Mouse (Mus musculus) heart, postnatal 4 days (tissue): ENCODE measurements at regions not wholly inside any gene's neighbourhood (a gene's known extent, or its start where the extent isn't known, plus 50 kb on each side); places are given as distances from the start of the nearest gene placed in this dataset.

ENCODE experiments used
- DNase-seq: peaks from one replicate; pipeline ENCODE4 v3.0.0; 2021

DNA sequence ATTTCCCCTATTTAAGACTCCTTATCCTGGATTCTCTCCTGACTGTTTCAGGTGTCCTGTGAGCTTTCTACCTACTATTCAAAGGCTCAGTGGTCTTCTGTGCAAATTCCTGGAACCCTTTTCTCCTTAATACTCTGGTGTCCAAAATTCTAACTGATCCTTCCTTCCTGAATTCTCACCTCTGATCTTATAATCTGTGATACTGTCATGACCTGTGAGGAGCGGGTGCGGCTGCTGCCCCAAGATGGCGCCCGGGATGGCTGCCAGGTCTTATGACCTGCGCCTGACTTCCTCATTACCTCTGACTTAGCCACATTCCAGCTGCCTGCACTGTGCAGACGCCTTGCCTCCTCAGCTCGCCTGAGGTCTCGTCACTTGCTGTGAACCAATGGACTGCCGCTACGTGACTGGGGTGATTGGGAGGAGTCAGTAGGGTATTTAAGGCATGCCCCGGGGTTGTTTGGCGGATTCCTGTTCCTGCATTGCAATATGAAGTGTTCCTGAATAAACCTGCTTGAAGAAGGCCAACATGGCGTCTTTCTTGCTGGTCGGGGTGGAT, 131.2 kb downstream of the Ptbp2 start:
- no peak for DNase-seq

DNA sequence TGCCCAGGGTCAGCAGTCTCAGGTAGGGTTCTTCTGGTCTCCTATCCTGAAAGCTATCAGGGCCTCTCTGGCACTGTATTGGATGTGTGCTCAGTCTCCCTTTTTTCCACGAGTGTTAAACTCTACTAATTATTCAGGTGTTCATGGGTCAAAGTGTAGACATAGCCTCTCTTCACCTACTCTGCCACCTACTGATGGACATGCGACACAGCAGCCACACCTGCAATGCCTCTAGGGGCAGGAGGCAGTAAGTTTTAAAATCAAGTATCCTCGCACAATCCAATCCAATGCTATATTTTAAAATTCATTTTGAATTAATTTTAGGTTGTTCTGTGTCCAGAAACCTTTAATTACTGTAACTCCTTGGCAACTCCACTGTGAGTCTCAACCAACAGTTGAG, 145.6 kb downstream of the Ptbp2 start:
- no peak for DNase-seq

DNA sequence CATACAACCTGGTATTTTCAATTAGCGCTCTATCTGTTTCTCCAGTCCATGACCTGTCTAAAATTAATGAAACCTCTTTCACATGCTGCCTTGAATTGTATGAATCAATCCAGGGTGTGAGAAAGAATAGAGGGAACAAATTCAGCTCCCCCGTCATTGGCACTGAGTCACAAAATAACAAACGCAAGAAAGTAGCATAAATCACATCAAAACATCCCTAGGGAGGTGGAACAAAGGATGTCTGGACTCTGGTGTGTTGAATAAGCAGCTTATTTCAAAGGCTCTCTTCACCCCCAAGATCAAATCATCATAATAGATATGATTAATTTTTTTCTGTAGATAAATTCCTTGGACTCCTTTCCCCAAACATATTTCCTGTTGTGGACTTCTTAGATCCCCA, 148.6 kb downstream of the Ptbp2 start:
- no peak for DNase-seq

DNA sequence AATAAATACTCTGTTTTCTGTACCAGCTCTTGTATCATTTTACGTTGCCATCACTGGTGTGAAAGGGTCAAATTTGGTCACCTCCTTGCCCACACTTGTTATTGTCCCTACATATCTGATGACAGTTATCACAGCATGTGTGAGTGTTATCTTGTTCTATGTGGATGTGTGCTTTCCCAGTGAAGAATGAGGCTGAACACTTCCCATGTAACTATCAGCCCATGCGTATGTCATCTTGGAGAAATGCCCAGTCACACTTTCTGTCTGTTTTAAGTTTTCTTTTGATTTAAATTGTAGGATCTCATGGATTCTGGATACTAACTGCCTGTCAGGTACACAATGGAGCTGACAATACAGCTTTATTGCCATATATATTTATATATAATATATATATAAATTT, 150.8 kb downstream of the Ptbp2 start:
- DNase-seq = no peak

DNA sequence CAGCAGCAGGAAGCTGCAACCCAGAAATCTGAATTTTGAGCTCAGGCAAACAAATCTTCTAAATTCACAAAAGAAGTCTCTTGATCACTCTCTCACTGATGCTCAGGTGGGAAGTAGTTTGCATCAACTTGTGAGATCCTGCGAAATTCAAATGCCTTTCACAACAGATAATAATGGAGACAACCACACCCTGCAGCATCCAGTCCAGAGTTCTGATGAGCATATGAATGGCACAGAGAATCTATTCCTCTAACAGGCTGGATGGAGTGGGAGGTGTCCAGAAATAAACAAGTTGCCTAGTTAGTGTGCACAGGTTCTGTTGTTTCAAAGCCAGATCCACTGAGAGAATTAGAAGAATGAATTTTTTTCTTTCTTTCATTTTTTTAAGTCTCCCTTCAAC, 178.2 kb downstream of the Ptbp2 start:
- DNase-seq = no peak

DNA sequence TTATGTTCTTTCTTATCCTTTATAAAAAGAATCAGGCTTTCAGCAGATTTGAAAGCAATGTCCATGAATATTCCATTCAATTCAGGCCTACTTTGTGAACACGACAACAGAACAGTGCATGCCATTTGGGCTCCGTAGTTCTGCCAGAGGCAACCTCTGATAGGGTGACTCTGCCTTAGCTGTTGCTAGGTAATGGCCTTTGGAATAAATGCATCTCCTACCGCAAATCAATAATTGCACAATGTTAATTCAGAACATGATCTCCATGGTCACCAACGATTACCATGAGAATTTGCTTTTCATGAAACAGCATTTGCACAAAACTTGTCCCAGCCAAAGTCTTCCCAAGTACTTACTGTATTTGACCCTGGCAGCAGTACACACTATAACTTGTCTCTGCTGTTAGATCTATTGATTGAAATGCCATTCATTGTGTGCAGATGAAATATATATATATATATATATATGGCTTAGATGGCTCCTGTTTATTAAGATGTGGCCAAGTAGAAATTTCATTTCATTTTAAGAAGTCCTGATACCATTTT, 195.3 kb downstream of the Ptbp2 start:
- no peak for DNase-seq

DNA sequence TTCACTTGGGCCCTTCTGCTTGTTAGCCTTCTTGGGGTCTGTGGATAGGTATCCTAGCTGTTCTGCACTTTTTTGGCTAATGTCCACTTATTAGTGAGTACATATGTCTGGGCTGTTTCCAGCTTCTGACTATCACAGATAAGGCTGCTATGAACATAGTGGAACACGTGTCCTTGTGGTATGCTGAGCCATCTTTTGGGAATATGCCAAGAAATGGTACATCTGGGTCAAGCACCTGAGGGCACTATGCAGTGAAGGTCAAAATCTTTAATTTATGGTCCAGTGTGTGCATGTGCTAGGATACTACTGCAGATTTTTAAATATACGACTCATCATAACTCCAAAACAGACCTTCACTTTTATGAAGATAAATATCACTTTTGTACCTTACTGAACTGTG, 196.3 kb downstream of the Ptbp2 start:
- no peak for DNase-seq

DNA sequence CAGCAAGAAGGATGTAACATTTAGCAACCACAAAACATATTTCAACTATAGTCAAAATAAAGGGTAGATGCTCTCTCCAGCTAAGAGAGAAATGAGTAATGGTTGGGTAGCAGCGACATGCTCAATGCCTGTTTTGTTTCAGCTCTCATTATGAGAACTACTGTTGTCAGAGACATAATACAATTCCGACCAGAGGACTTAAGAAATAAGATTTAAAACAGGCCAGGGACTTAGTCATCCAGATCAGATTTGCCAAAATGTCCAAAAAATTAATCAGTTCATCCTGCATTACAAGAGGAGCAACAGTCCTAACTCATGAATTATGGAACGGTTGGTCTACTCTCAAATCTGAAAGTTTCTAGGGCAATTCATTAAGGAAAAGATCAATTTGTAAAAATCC, 208.8 kb downstream of the Ptbp2 start:
- DNase-seq = no peak

DNA sequence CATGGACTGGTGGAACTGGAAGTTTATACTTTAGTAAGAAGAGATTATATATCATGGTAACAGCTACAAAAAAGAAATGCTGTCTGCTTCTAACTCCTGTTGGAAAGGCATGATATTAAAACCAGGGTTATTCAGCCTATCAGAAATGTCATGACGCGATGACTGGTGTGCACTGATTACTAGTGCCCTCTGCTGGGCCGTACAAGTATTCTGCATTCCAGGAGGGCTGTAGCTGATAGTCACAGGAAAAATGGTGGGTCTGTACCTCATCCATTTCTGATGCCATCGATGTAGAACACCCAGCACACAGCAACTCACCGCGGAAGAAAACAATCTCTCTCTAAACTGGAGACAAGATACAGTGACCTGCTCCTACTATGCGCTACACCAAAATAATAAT, 246.4 kb downstream of the Ptbp2 start:
- DNase-seq = no peak

DNA sequence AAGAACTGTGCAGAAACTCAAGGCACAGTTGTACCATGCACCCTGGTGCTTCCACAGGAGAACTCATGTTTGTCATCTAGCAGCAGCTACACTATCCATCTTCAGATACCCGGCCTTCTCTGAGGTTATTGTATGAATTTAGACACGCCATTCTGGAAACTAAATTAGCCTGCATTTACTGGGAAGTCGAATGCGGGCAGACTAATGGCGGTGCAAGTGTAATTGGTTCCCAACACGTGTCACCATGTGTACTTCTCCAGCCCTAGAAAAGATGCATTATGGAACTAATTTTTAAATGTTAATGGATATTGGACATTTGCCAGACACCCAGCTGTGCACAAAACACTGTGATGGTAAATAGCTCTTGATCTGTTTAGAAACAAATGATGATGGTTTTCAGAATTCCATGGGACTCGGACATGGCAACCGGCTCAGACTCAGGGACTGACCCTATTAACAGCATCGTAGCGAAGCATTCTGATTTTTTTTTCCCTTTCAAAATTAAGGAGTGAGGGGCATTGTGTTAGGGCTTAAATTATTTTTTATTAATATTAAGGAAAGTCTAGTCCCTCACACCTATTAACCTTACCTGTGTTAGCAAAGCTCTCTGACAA, 259.6 kb downstream of the Ptbp2 start:
- DNase-seq = no peak

DNA sequence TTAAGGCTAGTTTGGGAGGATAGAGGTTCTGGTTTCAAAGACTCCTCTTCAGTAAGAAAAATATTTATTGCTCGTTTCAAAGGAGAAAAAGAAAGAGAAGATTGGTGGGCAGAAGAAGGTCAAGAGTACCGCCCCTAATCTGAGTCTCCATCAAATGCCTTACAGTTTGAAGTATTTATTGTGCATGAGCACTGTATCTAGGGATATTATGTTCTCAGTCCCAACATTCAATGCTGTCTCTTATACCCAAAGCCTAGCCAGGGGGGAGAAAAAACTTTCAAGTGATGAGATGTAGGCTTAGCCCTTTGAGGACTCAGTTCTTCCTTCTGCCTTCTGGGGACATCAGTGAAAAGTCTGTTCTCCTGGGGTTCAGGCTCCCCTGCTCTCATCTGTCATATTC, 271.7 kb downstream of the Ptbp2 start:
- DNase-seq = no peak

DNA sequence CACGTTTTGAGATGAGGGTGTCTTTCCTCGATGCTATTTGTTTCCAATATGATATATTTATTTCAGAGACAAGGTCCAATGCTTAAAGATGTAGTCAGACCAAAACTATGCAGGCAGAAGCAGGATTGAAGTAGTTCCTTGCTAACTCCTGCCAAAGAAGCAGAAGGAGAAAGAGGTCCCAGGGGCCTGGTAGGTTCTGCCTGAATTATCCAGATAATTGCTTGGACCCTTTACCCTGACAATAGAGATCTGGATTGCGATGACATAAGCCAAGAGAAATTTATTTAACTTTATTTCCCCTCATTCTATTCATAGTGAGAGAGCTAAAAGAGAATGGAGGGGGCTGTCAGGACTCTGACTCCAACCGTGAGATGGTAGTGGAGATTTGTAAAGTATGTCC, 275.1 kb downstream of the Ptbp2 start:
- no peak for DNase-seq

DNA sequence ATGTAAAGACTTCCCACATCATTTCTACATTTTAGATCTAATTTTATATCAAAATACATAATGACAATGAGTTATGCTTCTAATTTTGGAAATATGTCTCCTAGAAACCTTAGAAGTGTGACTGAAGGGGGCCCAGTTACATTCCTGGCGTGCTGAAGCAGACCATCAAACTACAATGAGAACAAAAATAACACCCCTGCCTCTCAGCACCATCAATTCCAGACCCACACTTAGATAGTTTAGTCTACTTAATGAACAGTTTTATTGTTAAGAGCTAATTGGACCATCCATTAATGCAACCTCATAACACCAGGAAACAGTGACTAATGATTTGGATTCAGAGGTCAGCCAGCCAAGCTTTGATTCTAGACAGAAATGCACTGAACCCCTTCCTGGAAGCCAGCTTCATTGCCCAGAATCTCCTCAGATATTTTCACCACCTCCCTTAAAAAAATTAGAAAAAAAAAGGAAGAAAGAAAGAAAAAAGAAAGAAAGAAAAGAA, 280.7 kb downstream of the Ptbp2 start:
- no peak for DNase-seq

DNA sequence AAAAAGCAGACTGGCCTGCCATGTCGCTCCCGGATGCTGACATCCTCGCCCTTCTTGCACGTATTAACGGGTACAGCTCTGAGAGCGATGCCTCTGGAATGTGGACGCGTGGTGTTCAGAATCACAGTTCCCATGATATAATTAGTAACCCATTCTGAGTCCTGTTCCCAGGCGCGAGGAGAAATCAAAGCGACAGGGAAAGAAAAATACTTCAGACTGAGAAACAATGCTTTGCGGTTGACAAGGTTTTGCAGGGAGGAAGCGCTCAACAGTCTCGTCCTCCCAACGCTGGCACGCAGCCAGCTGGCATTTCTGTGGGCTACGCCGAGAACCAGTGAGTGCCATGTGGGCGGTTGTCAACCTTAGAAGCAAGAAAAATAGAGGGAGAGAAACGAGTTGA, 285.6 kb downstream of the Ptbp2 start:
- DNase-seq = peak; percentile 75

DNA sequence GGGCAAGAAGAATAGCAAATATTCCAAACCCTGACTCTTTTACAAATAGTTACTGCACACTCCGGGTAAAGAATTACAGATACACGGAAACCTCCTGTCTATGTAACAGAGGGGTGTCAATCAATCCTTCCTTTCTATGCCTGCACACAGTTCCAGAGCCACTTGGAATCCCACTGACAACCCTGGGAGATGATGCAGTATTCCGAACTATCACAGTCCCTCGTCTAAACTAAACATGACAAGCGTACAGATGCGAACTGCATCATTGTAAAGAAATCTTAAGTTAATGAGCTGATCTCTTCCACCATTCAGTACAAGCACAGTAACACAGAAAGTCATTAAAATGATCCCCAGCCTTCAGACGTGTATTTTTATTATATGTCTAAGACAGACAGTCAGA, 286.4 kb downstream of the Ptbp2 start:
- DNase-seq = no peak

DNA sequence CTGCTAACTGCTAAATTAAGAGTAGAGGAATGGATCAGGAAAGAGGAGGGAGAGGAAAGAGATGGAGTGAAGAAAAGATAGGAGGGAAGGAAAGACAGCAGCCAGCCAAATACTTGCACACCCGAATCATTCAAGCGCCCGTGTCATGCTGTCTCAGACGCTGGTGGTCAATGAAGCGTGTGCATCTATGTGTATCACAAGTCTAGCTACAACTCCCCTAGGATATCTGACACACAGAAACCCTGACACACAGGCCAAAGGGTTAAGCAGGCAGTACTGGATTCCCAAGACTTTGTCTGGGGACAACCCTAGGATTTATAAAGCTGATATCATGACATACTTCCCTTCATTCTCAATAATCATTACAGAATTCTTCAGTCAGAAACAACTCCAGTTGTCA, 289.7 kb downstream of the Ptbp2 start:
- no peak for DNase-seq

DNA sequence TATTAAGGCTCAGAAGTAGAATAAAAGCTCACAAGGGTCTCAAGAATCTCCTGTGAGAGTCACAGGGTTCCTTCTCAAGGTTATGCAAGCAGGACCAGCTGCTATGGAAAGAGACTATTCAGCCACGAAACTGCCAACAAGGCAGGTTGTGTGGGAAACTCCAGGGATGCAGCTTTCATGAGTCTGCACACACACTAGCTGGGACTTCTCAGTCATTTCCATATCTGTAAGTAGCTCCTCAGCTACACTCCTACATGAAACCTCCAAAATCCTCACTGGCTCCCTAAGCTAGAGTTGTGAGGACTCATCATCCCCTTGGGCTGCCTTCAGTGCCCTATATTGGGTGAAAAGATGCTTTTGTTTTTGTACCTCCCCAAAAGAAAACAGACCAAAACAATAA, 291.6 kb downstream of the Ptbp2 start:
- no peak for DNase-seq

DNA sequence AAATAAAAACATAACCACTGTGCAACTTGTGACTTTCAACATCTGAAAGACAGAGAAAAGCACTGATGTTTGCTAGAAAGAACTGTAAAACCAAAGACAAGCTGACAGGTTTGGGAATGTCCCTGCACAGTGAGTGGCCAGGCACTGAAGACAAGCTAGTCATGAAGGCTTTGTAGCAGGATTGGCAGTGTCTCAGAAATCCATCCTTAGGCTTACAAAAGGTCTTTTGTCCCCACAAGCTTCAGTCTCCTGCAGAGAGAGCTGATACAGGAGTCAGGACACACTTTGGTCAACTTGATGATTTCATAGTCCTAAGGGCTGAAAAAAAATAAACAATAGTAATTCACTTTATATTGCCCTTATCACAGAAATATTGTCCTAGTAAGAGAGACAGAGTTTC, 294.9 kb downstream of the Ptbp2 start:
- no peak for DNase-seq
